Mouse (Mus musculus): Measurements from ENCODE around the gene Gm21992. TPM values are rescaled to one million over a fixed set of nuclear protein-coding genes. Genes with fewer than 3 reads are reported as not detected.

Gene Gm21992
- polyA plus RNA-seq, 1 experiment from 2014 or later, result 47.3 TPM

GRCm38 (mm10) chr19:4745057-4745456 is 66.4 kb downstream of the Gm21992 start:
- Histone ChIP-seq H3K4me3 (no peak overlapping the region), H3K36me3 (peaks cover 86% of the 10 kb centered on the region), H3K27ac (replicated peaks) (no peak overlapping the region), H3K4me1 (no peaks in the 10 kb centered on the region), H3K4me2 (replicated peaks) (no peak overlapping the region), H3K9ac (replicated peaks) (no peak overlapping the region), H3K27me3 (no peaks in the 10 kb centered on the region), H3K9me3 (no peaks in the 10 kb centered on the region)
- no peak for ATAC-seq (ENCODE audit: low FRiP score, low read depth)
- WGBS, result 88% methylated on average over 9 of the region's 9 CpGs

GRCm38 (mm10) chr19:4744026-4744425 is 67.4 kb downstream of the Gm21992 start:
- no peaks in the 10 kb centered on the region for H3K9me3 ChIP-seq
- 83% methylated on average over 14 of the region's 14 CpGs for WGBS
- H3K36me3 ChIP-seq, result peaks cover 86% of the 10 kb centered on the region
- H3K4me3 ChIP-seq, result no peak overlapping the region
- H3K27ac ChIP-seq (replicated peaks), result no peak overlapping the region
- no peaks in the 10 kb centered on the region for H3K4me1 ChIP-seq
- H3K4me2 ChIP-seq (replicated peaks), result no peak overlapping the region
- ATAC-seq (ENCODE audit: low FRiP score, low read depth), result no peak
- no peak overlapping the region for H3K9ac ChIP-seq (replicated peaks)
- no peaks in the 10 kb centered on the region for H3K27me3 ChIP-seq

GRCm38 (mm10) chr19:4743524-4743923 is 67.9 kb downstream of the Gm21992 start:
- Histone ChIP-seq H3K4me3 (no peak overlapping the region), H3K4me2 (replicated peaks) (no peak overlapping the region), H3K9ac (replicated peaks) (no peak overlapping the region), H3K27ac (replicated peaks) (no peak overlapping the region), H3K4me1 (no peaks in the 10 kb centered on the region), H3K36me3 (peaks cover 84% of the 10 kb centered on the region), H3K27me3 (no peaks in the 10 kb centered on the region), H3K9me3 (no peaks in the 10 kb centered on the region)
- 35% methylated on average over 5 of the region's 5 CpGs for WGBS
- no peak for ATAC-seq (ENCODE audit: low FRiP score, low read depth)

GRCm38 (mm10) chr19:4742229-4742628 is 69.2 kb downstream of the Gm21992 start:
- no peaks in the 10 kb centered on the region for H3K4me1 ChIP-seq
- WGBS, result 92% methylated on average over 6 of the region's 6 CpGs
- H3K9ac ChIP-seq (replicated peaks), result no peak overlapping the region
- peaks cover 83% of the 10 kb centered on the region for H3K36me3 ChIP-seq
- H3K4me2 ChIP-seq (replicated peaks), result no peak overlapping the region
- H3K4me3 ChIP-seq, result no peak overlapping the region
- H3K27ac ChIP-seq (replicated peaks), result no peak overlapping the region
- H3K9me3 ChIP-seq, result no peaks in the 10 kb centered on the region
- H3K27me3 ChIP-seq, result no peaks in the 10 kb centered on the region
- no peak for ATAC-seq (ENCODE audit: low FRiP score, low read depth)

GRCm38 (mm10) chr19:4741482-4741881 is 69.9 kb downstream of the Gm21992 start:
- no peak overlapping the region for H3K4me2 ChIP-seq (replicated peaks)
- H3K4me3 ChIP-seq, result no peak overlapping the region
- H3K27ac ChIP-seq (replicated peaks), result no peak overlapping the region
- no peak overlapping the region for H3K9ac ChIP-seq (replicated peaks)
- H3K9me3 ChIP-seq, result no peaks in the 10 kb centered on the region
- no peaks in the 10 kb centered on the region for H3K4me1 ChIP-seq
- WGBS, result 83% methylated on average over 10 of the region's 10 CpGs
- no peaks in the 10 kb centered on the region for H3K27me3 ChIP-seq
- no peak for ATAC-seq (ENCODE audit: low FRiP score, low read depth)
- peaks cover 78% of the 10 kb centered on the region for H3K36me3 ChIP-seq

- no peak overlapping the region for H3K9ac ChIP-seq (replicated peaks)
- H3K4me2 ChIP-seq (replicated peaks), result no peak overlapping the region
- WGBS, result 91% methylated on average over 5 of the region's 5 CpGs
- H3K9me3 ChIP-seq, result no peaks in the 10 kb centered on the region
- H3K4me1 ChIP-seq, result no peaks in the 10 kb centered on the region
- no peaks in the 10 kb centered on the region for H3K27me3 ChIP-seq
- H3K36me3 ChIP-seq, result peaks cover 70% of the 10 kb centered on the region
- no peak overlapping the region for H3K4me3 ChIP-seq
- H3K27ac ChIP-seq (replicated peaks), result no peak overlapping the region
- no peak for ATAC-seq (ENCODE audit: low FRiP score, low read depth)
These were observed 71.7 kb downstream of the Gm21992 start for GRCm38 (mm10) chr19:4739762-4740161.

- H3K27ac ChIP-seq (replicated peaks), result no peak overlapping the region
- peaks cover 70% of the 10 kb centered on the region for H3K36me3 ChIP-seq
- WGBS, result 95% methylated on average over 11 of the region's 11 CpGs
These were observed 72.4 kb downstream of the Gm21992 start for GRCm38 (mm10) chr19:4739053-4739452.

GRCm38 (mm10) chr19:4737866-4738265 is 73.5 kb downstream of the Gm21992 start:
- H3K9ac ChIP-seq (replicated peaks), result no peak overlapping the region
- no peaks in the 10 kb centered on the region for H3K4me1 ChIP-seq
- ATAC-seq (ENCODE audit: low FRiP score, low read depth), result no peak
- peaks cover 79% of the 10 kb centered on the region for H3K36me3 ChIP-seq
- no peaks in the 10 kb centered on the region for H3K9me3 ChIP-seq
- H3K4me3 ChIP-seq, result no peak overlapping the region
- WGBS, result 85% methylated on average over 13 of the region's 13 CpGs
- H3K4me2 ChIP-seq (replicated peaks), result no peak overlapping the region
- H3K27ac ChIP-seq (replicated peaks), result no peak overlapping the region
- H3K27me3 ChIP-seq, result no peaks in the 10 kb centered on the region

More at GRCm38 (mm10) chr19:4739053-4739452, 72.4 kb downstream of the Gm21992 start:
- Histone ChIP-seq H3K4me3 (no peak overlapping the region), H3K9ac (replicated peaks) (no peak overlapping the region), H3K9me3 (no peaks in the 10 kb centered on the region), H3K4me1 (no peaks in the 10 kb centered on the region), H3K27me3 (no peaks in the 10 kb centered on the region), H3K4me2 (replicated peaks) (no peak overlapping the region)
- ATAC-seq (ENCODE audit: low FRiP score, low read depth), result no peak

GRCm38 (mm10) chr19:4733052-4733451 is 78.4 kb downstream of the Gm21992 start:
- Histone ChIP-seq H3K9ac (replicated peaks) (no peak overlapping the region), H3K4me3 (no peak overlapping the region), H3K4me2 (replicated peaks) (no peak overlapping the region), H3K27me3 (no peaks in the 10 kb centered on the region), H3K4me1 (no peaks in the 10 kb centered on the region), H3K27ac (replicated peaks) (no peak overlapping the region), H3K36me3 (peaks cover 81% of the 10 kb centered on the region), H3K9me3 (no peaks in the 10 kb centered on the region)
- WGBS, result 89% methylated on average over 3 of the region's 3 CpGs
- no peak for ATAC-seq (ENCODE audit: low FRiP score, low read depth)

- WGBS, result 93% methylated on average over 9 of the region's 9 CpGs
- Histone ChIP-seq H3K36me3 (peaks cover 90% of the 10 kb centered on the region), H3K9me3 (no peaks in the 10 kb centered on the region), H3K4me2 (replicated peaks) (no peak overlapping the region), H3K27ac (replicated peaks) (no peak overlapping the region), H3K4me1 (no peaks in the 10 kb centered on the region), H3K27me3 (no peaks in the 10 kb centered on the region), H3K4me3 (no peak overlapping the region), H3K9ac (replicated peaks) (no peak overlapping the region)
- no peak for ATAC-seq (ENCODE audit: low FRiP score, low read depth)
These were observed 82.2 kb downstream of the Gm21992 start for GRCm38 (mm10) chr19:4729186-4729585.

- H3K27ac ChIP-seq (replicated peaks), result no peak overlapping the region
- 17% methylated on average over 11 of the region's 11 CpGs for WGBS
- peaks cover 23% of the 10 kb centered on the region; the same call in 1 of the 2 replicates for H3K4me1 ChIP-seq
- H3K36me3 ChIP-seq, result peaks cover 48% of the 10 kb centered on the region
- no peak for ATAC-seq (ENCODE audit: low FRiP score, low read depth)
- no peaks in the 10 kb centered on the region for H3K9me3 ChIP-seq
- H3K9ac ChIP-seq (replicated peaks), result no peak overlapping the region; the same call in 1 of the 2 replicates
- H3K4me3 ChIP-seq, result no peak overlapping the region
- peaks cover 5% of the 10 kb centered on the region; the same call in 1 of the 2 replicates for H3K27me3 ChIP-seq
- H3K4me2 ChIP-seq (replicated peaks), result no peak overlapping the region
These were observed 90.7 kb downstream of the Gm21992 start for GRCm38 (mm10) chr19:4720671-4721244.

GRCm38 (mm10) chr19:4720112-4720511 is 91.3 kb downstream of the Gm21992 start:
- H3K36me3 ChIP-seq, result peaks cover 43% of the 10 kb centered on the region
- H3K4me2 ChIP-seq (replicated peaks), result no peak overlapping the region
- H3K9me3 ChIP-seq, result no peaks in the 10 kb centered on the region
- H3K27me3 ChIP-seq, result peaks cover 5% of the 10 kb centered on the region; the same call in 1 of the 2 replicates
- ATAC-seq (ENCODE audit: low FRiP score, low read depth), result no peak
- H3K4me3 ChIP-seq, result no peak overlapping the region
- no peak overlapping the region for H3K9ac ChIP-seq (replicated peaks)
- peaks cover 23% of the 10 kb centered on the region for H3K4me1 ChIP-seq
- 82% methylated on average over 15 of the region's 15 CpGs for WGBS
- H3K27ac ChIP-seq (replicated peaks), result no peak overlapping the region

- H3K4me3 ChIP-seq, result no peak overlapping the region
- H3K36me3 ChIP-seq, result peaks cover 37% of the 10 kb centered on the region
- no peak for ATAC-seq (ENCODE audit: low FRiP score, low read depth)
- 22% methylated on average over 5 of the region's 5 CpGs for WGBS
- no peaks in the 10 kb centered on the region for H3K9me3 ChIP-seq
- H3K4me1 ChIP-seq, result peaks cover 31% of the 10 kb centered on the region
- peaks cover 8% of the 10 kb centered on the region for H3K27me3 ChIP-seq
- H3K9ac ChIP-seq (replicated peaks), result no peak overlapping the region
- no peak overlapping the region for H3K4me2 ChIP-seq (replicated peaks)
- H3K27ac ChIP-seq (replicated peaks), result no peak overlapping the region
These were observed 92.1 kb downstream of the Gm21992 start for GRCm38 (mm10) chr19:4719351-4719764.

Measured in midbrain, embryonic 12.5 days (tissue).